Mouse (Mus musculus): ENCODE data around the gene Plek. TPM values are rescaled to one million over a fixed set of nuclear protein-coding genes. Genes with fewer than 3 reads are reported as not detected.

Gene Plek
- polyA plus RNA-seq, 1 experiment: 1.4 TPM

DNA sequence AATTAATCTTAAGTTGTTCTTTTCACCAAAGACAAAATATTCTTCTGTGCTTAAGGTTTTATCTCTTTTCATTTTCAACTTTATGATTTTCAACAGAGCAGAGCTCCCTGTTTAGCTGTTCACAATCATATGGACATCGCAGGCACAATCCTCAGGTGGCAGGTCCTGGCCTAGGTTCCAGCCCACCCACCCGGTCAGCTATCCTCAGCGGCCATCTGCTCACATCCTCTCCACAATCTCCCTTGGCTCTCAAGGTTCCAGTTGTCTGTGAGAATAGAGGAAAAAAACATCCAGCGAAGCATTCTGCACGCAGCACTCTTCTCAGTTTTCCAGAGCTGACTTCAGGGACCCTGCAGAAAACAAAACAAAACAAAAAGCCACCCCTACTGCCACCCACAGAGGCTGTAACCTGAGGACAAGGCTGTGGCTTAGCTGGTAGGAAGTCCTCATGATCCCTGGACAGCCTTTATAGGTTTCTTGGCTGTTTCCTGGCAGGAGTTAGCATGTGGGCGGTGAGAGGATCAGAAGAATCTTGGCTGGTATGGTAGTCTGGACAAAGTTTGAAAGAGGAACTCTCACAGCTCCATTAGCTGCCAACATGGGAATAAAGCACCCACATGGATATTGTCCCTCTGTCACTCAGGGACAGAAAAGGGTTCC, 116.5 kb downstream of the Plek start:
- no peak for TF ChIP-seq GATA1 (IDR thresholded peaks at IDR 0.05; ENCODE audit: low read length)

DNA sequence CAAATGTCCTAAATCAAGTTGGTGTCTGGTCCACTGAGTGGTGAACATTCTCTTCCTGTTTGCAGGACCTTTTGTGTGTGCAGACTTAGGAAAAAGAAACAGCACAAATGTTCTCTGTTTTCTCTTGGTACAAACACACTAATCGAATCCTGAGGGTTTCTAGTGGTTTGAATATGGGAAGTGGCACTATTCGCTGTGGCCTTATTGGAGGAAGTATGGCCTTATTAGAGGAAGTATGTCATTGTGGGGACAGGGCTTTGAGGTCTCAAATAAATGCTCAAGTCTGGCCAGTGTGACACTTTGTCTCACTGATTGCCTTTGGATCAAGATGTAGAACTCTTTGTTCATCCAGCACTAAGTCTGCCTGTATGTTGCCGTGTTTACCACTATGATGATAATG, 120.0 kb downstream of the Plek start:
- TF ChIP-seq GATA1 (IDR thresholded peaks at IDR 0.05; ENCODE audit: low read length): no peak

Other genes starting within 250 kb of the Plek start
- gene Fbxo48, start 101.0 kb downstream of the Plek start, polyA plus RNA-seq (2012): 0.84 and 1.1 TPM in 2 replicates
- gene Cnrip1, start 795 bp downstream of the Plek start, polyA plus RNA-seq (2012): not detected in 2 replicates
- gene Ppp3r1, start 106.9 kb upstream of the Plek start, polyA plus RNA-seq (2012): 28.6 and 43.0 TPM in 2 replicates
- 1.3 and 5.3 TPM in 2 replicates for gene Wdr92, start 129.7 kb upstream of the Plek start, polyA plus RNA-seq (2012)
- 38.7 and 67.6 TPM in 2 replicates for gene Pno1, start 159.2 kb upstream of the Plek start, polyA plus RNA-seq (2012)
- 1.8 and 2.4 TPM in 2 replicates for gene C1d, start 205.2 kb upstream of the Plek start, polyA plus RNA-seq (2012)

Data from G1E-ER4 (cell line).